Mouse (Mus musculus): Measurements from ENCODE around the gene Dnah2.

- TF ChIP-seq GATA1 (IDR thresholded peaks at IDR 0.05; ENCODE audit: low read length) (no peak), TAL1 (IDR thresholded peaks at IDR 0.05; ENCODE audit: low read length) (no peak)
Measured at GRCm38 (mm10) chr11:69388680-69389079, 160.2 kb downstream of the Dnah2 start.
